Mouse (Mus musculus) spleen, adult 2 months (tissue): ENCODE measurements around the gene Rnf40. TPM values are rescaled to one million over a fixed set of nuclear protein-coding genes. Genes with fewer than 3 reads are reported as not detected.

Experiments used
- DNase-seq, 2 experiments: peaks; one replicate each; pipeline versions ENCODE4 v3.0.0 to v3.0.0-alpha.2; 2012 to 2021; ENCODE audit warnings: low spot score in 2 of 2, low read depth in 1 of 2
- H3K27ac ChIP-seq: fragments of 200-500 bp; 2 replicates; pipeline ENCODE4 v1.5.1; 2012; ENCODE audit warnings: low read length, inconsistent platforms; ENCODE audit not compliant: insufficient read depth
- H3K27me3 ChIP-seq: fragments of 200-500 bp; 2 replicates; pipeline ENCODE4 v1.6.1; 2012; ENCODE audit warnings: mild to moderate bottlenecking, moderate library complexity, low read length, inconsistent platforms; ENCODE audit not compliant: control insufficient read depth, insufficient read depth
- H3K36me3 ChIP-seq: fragments of 200-500 bp; 2 replicates; pipeline ENCODE4 v1.6.1; 2012; ENCODE audit warnings: mild to moderate bottlenecking, low read length, inconsistent platforms; ENCODE audit not compliant: control insufficient read depth, insufficient read depth
- H3K4me1 ChIP-seq: fragments of 200-500 bp; 2 replicates; pipeline ENCODE4 v1.6.1; 2011; ENCODE audit warnings: inconsistent platforms; ENCODE audit not compliant: control insufficient read depth, insufficient read depth, insufficient read length
- H3K4me3 ChIP-seq: fragments of 200-500 bp; 2 replicates; pipeline ENCODE4 v1.5.1; 2011; ENCODE audit warnings: mild to moderate bottlenecking, inconsistent platforms; ENCODE audit not compliant: insufficient read depth, insufficient read length; ENCODE audit errors: extremely low read depth
- CTCF ChIP-seq: fragments of 200-500 bp; IDR thresholded peaks from 2 replicates; pipeline ENCODE4 v1.5.1; 2011; ENCODE audit warnings: mild to moderate bottlenecking, inconsistent platforms; ENCODE audit not compliant: insufficient read depth, insufficient read length, insufficient replicate concordance; ENCODE audit errors: extremely low read depth
- POLR2A ChIP-seq: fragments of 200-500 bp; IDR thresholded peaks from 2 replicates; pipeline ENCODE4 v1.6.1; 2011; ENCODE audit warnings: low read depth, low read length, inconsistent platforms
- WGBS: fragments of 180-500 bp; shearing (Covaris S2); methylation state at CpG from one replicate; pipeline ENCODE4 v1.1.7; 2018; 5-methylcytosine and 5-hydroxymethylcytosine counted together
- polyA plus RNA-seq: library from polyadenylated mRNA; depleted of rRNA; stranded (reverse); fragments of >200 nt; gene quantifications from 2 replicates; pipeline ENCODE4 v1.2.3, GENCODE M21; 2012; rRNA removed

Gene Rnf40
- 25.8 and 29.3 TPM in 2 replicates for polyA plus RNA-seq

GRCm38 (mm10) chr7:127588011-127588871 lies at the start of gene Rnf40, which contains the start of gene Ccdc189:
Gene Rnf40, plus strand, starts transcription at chr7:127588767.
Gene Ccdc189, minus strand, starts transcription at chr7:127588595.
- Histone ChIP-seq H3K27ac (peak within 1 kb of the TSS; percentile 46), H3K4me1 (peaks cover 5% of the 10 kb centered on the region; the same call in 1 of the 2 replicates), H3K36me3 (peaks cover 27% of the 10 kb centered on the region), H3K27me3 (no peaks in the 10 kb centered on the region), H3K4me3 (peak within 1 kb of the TSS; percentile 80)
- WGBS: under 1% methylated on average over 50 of the region's 50 CpGs
- DNase-seq: peak; percentile 90 to 97
- no peak for TF ChIP-seq CTCF
- TF ChIP-seq POLR2A: peak; percentile 51; the same call in 1 of the 2 replicates

DNA sequence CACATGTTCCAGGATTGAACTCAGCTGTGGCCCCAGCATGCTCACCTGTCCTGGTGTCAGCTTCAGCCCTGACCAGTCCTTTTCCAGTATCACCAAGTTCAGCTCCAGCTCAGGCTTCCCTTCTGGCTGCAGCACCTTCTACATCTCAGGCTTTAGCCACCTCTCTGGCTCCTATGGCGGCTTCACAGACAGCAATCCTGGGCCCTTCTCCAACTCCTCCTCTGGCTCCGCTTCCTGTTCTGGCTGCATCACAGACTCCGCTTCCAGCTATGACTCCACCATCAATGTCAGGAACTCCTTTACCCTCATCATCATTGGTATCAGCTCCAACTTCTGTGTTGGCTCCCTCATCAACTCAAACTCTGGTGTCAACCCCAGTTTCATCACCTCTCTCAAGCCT lies 46.9 kb upstream of the Rnf40 start:
- Histone ChIP-seq H3K36me3 (peaks cover 68% of the 10 kb centered on the region), H3K4me1 (no peaks in the 10 kb centered on the region), H3K4me3 (no peak overlapping the region), H3K27me3 (no peaks in the 10 kb centered on the region), H3K27ac (no peak overlapping the region)
- TF ChIP-seq CTCF (no peak), POLR2A (no peak)
- no peak for DNase-seq
- 89% methylated on average over 3 of the region's 3 CpGs for WGBS

DNA sequence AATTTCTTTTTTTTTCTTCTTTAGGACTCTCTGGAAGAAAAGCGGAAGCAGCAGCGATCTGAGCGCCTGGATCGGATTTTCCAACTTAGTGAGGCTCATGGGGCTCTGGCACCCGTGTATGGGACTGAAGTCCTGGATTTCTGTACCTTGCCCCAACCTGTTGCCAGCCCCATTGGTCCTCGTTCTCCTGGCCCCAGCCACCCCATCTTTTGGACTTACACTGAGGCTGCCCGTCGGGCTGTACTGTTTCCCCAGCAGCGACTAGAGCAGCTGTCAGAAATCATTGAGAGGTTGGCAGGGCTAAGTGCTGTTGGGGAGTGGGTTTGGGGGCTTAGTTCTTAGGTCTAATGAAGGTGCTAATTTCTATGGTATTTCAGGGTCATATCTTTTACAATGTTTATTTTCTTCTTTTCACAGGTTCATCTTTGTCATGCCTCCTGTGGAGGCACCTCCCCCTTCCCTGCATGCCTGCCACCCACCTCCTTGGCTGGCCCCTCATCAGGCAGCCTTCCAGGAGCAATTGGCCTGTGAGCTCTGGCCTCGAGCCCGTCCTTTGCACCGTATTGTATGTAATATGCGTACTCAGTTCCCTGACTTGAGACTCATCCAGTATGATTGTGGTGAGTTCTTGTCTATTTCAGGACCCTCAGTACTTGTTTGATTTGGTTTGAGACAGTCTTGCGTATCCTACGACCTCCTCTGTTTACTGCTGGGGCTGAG lies 39.3 kb upstream of the Rnf40 start:
- TF ChIP-seq CTCF (no peak), POLR2A (no peak)
- no peak overlapping the region for H3K27ac ChIP-seq
- H3K27me3 ChIP-seq: no peaks in the 10 kb centered on the region
- 96% methylated on average over 15 of the region's 15 CpGs for WGBS
- H3K4me1 ChIP-seq: no peaks in the 10 kb centered on the region
- no peak overlapping the region for H3K4me3 ChIP-seq
- DNase-seq: no peak
- peaks cover 46% of the 10 kb centered on the region for H3K36me3 ChIP-seq

- Histone ChIP-seq H3K27me3 (no peaks in the 10 kb centered on the region), H3K36me3 (peaks cover 48% of the 10 kb centered on the region), H3K4me3 (no peak overlapping the region), H3K27ac (no peak overlapping the region), H3K4me1 (no peaks in the 10 kb centered on the region)
- WGBS: 98% methylated on average over 8 of the region's 8 CpGs
- DNase-seq: no peak
- no peak for TF ChIP-seq POLR2A
- no peak for TF ChIP-seq CTCF
Measured at GRCm38 (mm10) chr7:127551558-127551957, 37.0 kb upstream of the Rnf40 start.

DNA sequence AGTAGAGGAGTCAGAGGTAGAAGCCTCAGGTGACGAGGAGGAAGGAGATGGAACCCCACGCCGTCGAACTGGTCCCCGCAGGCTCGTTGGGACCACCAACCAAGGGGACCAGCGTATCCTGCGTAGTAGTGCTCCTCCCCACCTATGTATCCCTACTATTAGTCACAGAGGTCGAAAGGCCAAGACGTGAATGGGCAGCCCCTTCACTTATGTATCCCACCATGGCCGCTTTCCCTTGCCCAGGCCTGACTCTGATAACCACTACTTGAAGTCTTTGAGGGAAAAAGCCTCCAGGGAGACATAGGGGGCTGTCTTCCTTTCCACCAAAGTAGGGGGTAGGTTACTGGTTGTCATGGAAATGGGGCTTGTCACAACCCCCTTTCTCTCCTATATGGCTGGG lies 28.0 kb upstream of the Rnf40 start:
- H3K27me3 ChIP-seq: no peaks in the 10 kb centered on the region
- 99% methylated on average over 11 of the region's 11 CpGs for WGBS
- no peak for TF ChIP-seq POLR2A
- no peak overlapping the region for H3K27ac ChIP-seq
- no peak overlapping the region for H3K4me3 ChIP-seq
- DNase-seq: no peak
- peaks cover 49% of the 10 kb centered on the region for H3K36me3 ChIP-seq
- no peaks in the 10 kb centered on the region for H3K4me1 ChIP-seq

- Histone ChIP-seq H3K36me3 (peaks cover 44% of the 10 kb centered on the region), H3K4me3 (no peak within 1 kb of the TSS), H3K27me3 (no peaks in the 10 kb centered on the region), H3K27ac (no peak within 1 kb of the TSS), H3K4me1 (no peaks in the 10 kb centered on the region)
- TF ChIP-seq POLR2A (no peak), CTCF (no peak)
- WGBS: 84% methylated on average over 5 of the region's 5 CpGs
- no peak for DNase-seq
Measured at GRCm38 (mm10) chr7:127561340-127561858, 27.2 kb upstream of the Rnf40 start, which contains the start of gene Tmem265. Gene Tmem265, plus strand, starts transcription at chr7:127561390.
